Mouse (Mus musculus) adrenal gland, postnatal 0 days (tissue): ENCODE results near the gene Mroh8. TPM values are rescaled to one million over a fixed set of nuclear protein-coding genes. Genes with fewer than 3 reads are reported as not detected.

Source experiments
- polyA plus RNA-seq: library from polyadenylated mRNA; unstranded; fragments of >200 nt; fragmentation: Nextera tagmentation; extraction: Ambion mirVana; gene quantifications from 2 replicates; pipeline ENCODE4 v1.2.1, GENCODE M21; 2015

Gene Mroh8
- polyA plus RNA-seq, result 0.10 and 0.22 TPM in 2 replicates

GRCm38 (mm10) chr2:157279416-157279800, at the start of gene Mroh8:
Gene Mroh8 (minus strand): TSS chr2:157279549.

GRCm38 (mm10) chr2:157278717-157279415, 483 bp downstream of the Mroh8 start, which contains the start of gene Rpn2:
Gene Rpn2 (plus strand): TSS chr2:157279017.

GRCm38 (mm10) chr2:157204366-157205218, 74.8 kb downstream of the Mroh8 start, which contains the start of gene Rbl1:
Gene Rbl1 (minus strand): TSS chr2:157204534.

Other genes starting within 250 kb of the Mroh8 start
- 3.0 and 3.4 TPM in 2 replicates for gene Soga1, start 200.3 kb downstream of the Mroh8 start, polyA plus RNA-seq
- gene Tldc2, start 192.5 kb downstream of the Mroh8 start, polyA plus RNA-seq, result 0.22 TPM in 1 of 2 replicates, not detected in the other
- gene Samhd1, start 144.3 kb downstream of the Mroh8 start, polyA plus RNA-seq, result 15.6 and 18.8 TPM in 2 replicates
- 7.8 and 10.8 TPM in 2 replicates for gene Rbl1, start 75.0 kb downstream of the Mroh8 start, polyA plus RNA-seq
- gene Rpn2, start 532 bp downstream of the Mroh8 start, polyA plus RNA-seq, result 140 and 192 TPM in 2 replicates
- gene Ghrh, start 68.0 kb upstream of the Mroh8 start, polyA plus RNA-seq, result 0.38 and 0.48 TPM in 2 replicates
- gene Manbal, start 88.0 kb upstream of the Mroh8 start, polyA plus RNA-seq, result 71.5 and 76.1 TPM in 2 replicates
- gene Src, start 138.9 kb upstream of the Mroh8 start, polyA plus RNA-seq, result 10.2 and 11.0 TPM in 2 replicates